Mouse (Mus musculus) CD4-positive helper T cell, adult 2 months (primary cell): ENCODE data around the gene Postn.

Experiments used
- DNase-seq: peaks from one replicate; pipeline ENCODE4 v3.0.0-alpha.2; 2012; ENCODE audit warnings: low read depth, missing footprints, low spot score

Postn gene

GRCm38 (mm10) chr3:54360897-54361296 is at the start of gene Postn:
Gene Postn (plus strand): TSS chr3:54361109.
- no peak for DNase-seq

GRCm38 (mm10) chr3:54314055-54314454 is 46.9 kb upstream of the Postn start:
- DNase-seq, result no peak

GRCm38 (mm10) chr3:54352891-54353652 is 7.8 kb upstream of the Postn start:
- peak; percentile 50 for DNase-seq

GRCm38 (mm10) chr3:54357561-54357960 is 3.3 kb upstream of the Postn start:
- DNase-seq, result peak; percentile 29

- DNase-seq, result no peak
These were observed 2.3 kb upstream of the Postn start for GRCm38 (mm10) chr3:54358463-54359189.

- DNase-seq, result no peak
These were observed 747 bp downstream of the Postn start for GRCm38 (mm10) chr3:54361656-54362055.

GRCm38 (mm10) chr3:54371015-54371414 is 10.1 kb downstream of the Postn start:
- DNase-seq, result no peak

GRCm38 (mm10) chr3:54372625-54373024 is 11.7 kb downstream of the Postn start:
- no peak for DNase-seq

GRCm38 (mm10) chr3:54376014-54376413 is 15.1 kb downstream of the Postn start:
- DNase-seq, result no peak

GRCm38 (mm10) chr3:54377647-54378046 is 16.7 kb downstream of the Postn start:
- DNase-seq, result no peak

GRCm38 (mm10) chr3:54378135-54378534 is 17.2 kb downstream of the Postn start:
- peak; percentile 4 for DNase-seq

- no peak for DNase-seq
These were observed 19.1 kb downstream of the Postn start for GRCm38 (mm10) chr3:54379981-54380380.

- peak; percentile 16 for DNase-seq
These were observed 38.4 kb downstream of the Postn start for GRCm38 (mm10) chr3:54399321-54399720.

- peak; percentile 58 for DNase-seq
These were observed 39.0 kb downstream of the Postn start for GRCm38 (mm10) chr3:54399911-54400310.

- no peak for DNase-seq
These were observed 39.7 kb downstream of the Postn start for GRCm38 (mm10) chr3:54400617-54401016.

GRCm38 (mm10) chr3:54401706-54402105 is 40.8 kb downstream of the Postn start:
- DNase-seq, result no peak

- no peak for DNase-seq
These were observed 42.9 kb downstream of the Postn start for GRCm38 (mm10) chr3:54403791-54404190.

GRCm38 (mm10) chr3:54406567-54406966 is 45.7 kb downstream of the Postn start:
- no peak for DNase-seq

GRCm38 (mm10) chr3:54411052-54411451 is 50.1 kb downstream of the Postn start:
- DNase-seq, result no peak

GRCm38 (mm10) chr3:54412885-54413583 is 52.1 kb downstream of the Postn start:
- no peak for DNase-seq

- no peak for DNase-seq
These were observed 52.6 kb downstream of the Postn start for GRCm38 (mm10) chr3:54413584-54413897.

GRCm38 (mm10) chr3:54414386-54414785 is 53.5 kb downstream of the Postn start:
- no peak for DNase-seq
